Mouse (Mus musculus) brain, embryonic 14.5 days (tissue): ENCODE data around the gene Lypd6.

ENCODE experiments used
- CTCF ChIP-seq: fragments of 200-500 bp; IDR thresholded peaks from 2 replicates; pipeline ENCODE4 v1.5.1; 2012; ENCODE audit warnings: inconsistent platforms, mild to moderate bottlenecking, moderate library complexity, borderline replicate concordance; ENCODE audit not compliant: insufficient read depth, insufficient read length; ENCODE audit errors: extremely low read depth
- POLR2A ChIP-seq: fragments of 200-500 bp; IDR thresholded peaks from 2 replicates; pipeline ENCODE4 v1.6.1; 2012; ENCODE audit warnings: mild to moderate bottlenecking, inconsistent platforms, borderline replicate concordance; ENCODE audit not compliant: poor library complexity, insufficient read depth, insufficient read length, severe bottlenecking; ENCODE audit errors: extremely low read depth

DNA sequence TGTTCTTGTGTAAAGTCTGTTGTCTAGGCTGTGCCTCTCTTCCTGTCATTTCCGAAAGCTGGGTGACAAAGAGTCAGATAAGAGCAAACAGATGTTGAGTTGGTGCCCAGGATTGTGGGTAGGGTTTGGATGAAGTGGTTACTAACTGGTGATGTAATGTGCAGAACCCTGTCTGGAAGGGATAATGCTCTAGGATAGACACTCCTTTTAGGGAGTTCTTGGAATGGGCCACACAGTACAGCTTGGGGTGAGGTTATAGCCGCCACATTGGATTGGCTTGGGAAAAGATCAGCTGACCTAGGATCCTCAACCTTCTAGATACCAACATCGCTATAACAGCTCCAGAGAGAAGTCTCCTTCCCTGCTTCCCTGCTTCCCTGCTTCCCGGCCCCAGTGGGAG is 5.9 kb downstream of the Lypd6 start:
- TF ChIP-seq POLR2A (no peak), CTCF (no peak)
